Mouse (Mus musculus) midbrain, embryonic 16.5 days (tissue): Measurements from ENCODE around the gene Pigl. TPM values are rescaled to one million over a fixed set of nuclear protein-coding genes. Genes with fewer than 3 reads are reported as not detected.

Experiments used
- ATAC-seq: fragments of 200-750 bp; cut with Nextera tagmentation; 2 replicates; pipeline ENCODE4 v1.8.0; 2017; ENCODE audit warnings: moderate TSS enrichment
- H3K27ac ChIP-seq: fragments of 300-500 bp; sonication (generic); 2 replicates; pipeline ENCODE4 v1.5.1; 2014; ENCODE audit warnings: mild to moderate bottlenecking, low read length, mixed read lengths
- H3K27me3 ChIP-seq: fragments of 300-500 bp; sonication (generic); 2 replicates; pipeline ENCODE4 v1.6.1; 2014; ENCODE audit warnings: low read depth, low read length, mixed read lengths; ENCODE audit not compliant: control insufficient read depth, insufficient read depth
- H3K36me3 ChIP-seq: fragments of 300-500 bp; sonication (generic); 2 replicates; pipeline ENCODE4 v1.6.1; 2014; ENCODE audit warnings: mild to moderate bottlenecking, low read length, moderate library complexity, mixed read lengths; ENCODE audit not compliant: control insufficient read depth, insufficient read depth
- H3K4me1 ChIP-seq: fragments of 300-500 bp; sonication (generic); 2 replicates; pipeline ENCODE4 v1.6.1; 2014; ENCODE audit warnings: mild to moderate bottlenecking, low read length, mixed read lengths; ENCODE audit not compliant: control insufficient read depth, insufficient read depth
- H3K4me2 ChIP-seq: fragments of 300-500 bp; sonication (generic); 2 replicates; pipeline ENCODE4 v1.6.1; 2014; ENCODE audit warnings: mild to moderate bottlenecking, low read length, mixed read lengths
- H3K4me3 ChIP-seq: fragments of 300-500 bp; sonication (generic); 2 replicates; pipeline ENCODE4 v1.5.1; 2014; ENCODE audit warnings: low read depth, mild to moderate bottlenecking, low read length, moderate library complexity, mixed read lengths
- H3K9ac ChIP-seq: fragments of 300-500 bp; sonication (generic); 2 replicates; pipeline ENCODE4 v1.6.1; 2014; ENCODE audit warnings: low read depth, low read length, mixed read lengths
- H3K9me3 ChIP-seq: fragments of 300-500 bp; sonication (generic); replicated peaks from 2 replicates; pipeline ENCODE4 v1.6.1; 2014; ENCODE audit warnings: mild to moderate bottlenecking, low read length, mixed read lengths; ENCODE audit not compliant: control insufficient read depth, poor library complexity, severe bottlenecking
- WGBS: fragments of 180-500 bp; shearing (Covaris S2); extraction: QIAGEN DNeasy Blood & Tissue Kit; methylation state at CpG from one replicate; pipeline ENCODE4 v1.1.7; 2014; 5-methylcytosine and 5-hydroxymethylcytosine counted together
- polyA plus RNA-seq: library from polyadenylated mRNA; unstranded; fragments of >200 nt; fragmentation: Nextera tagmentation; extraction: Ambion mirVana; gene quantifications from 2 replicates; pipeline ENCODE4 v1.2.1, GENCODE M21; 2015

Pigl gene
- polyA plus RNA-seq, 1 experiment from 2014 or later: 9.3 TPM

GRCm38 (mm10) chr11:62479581-62479980 lies 21.3 kb downstream of the Pigl start:
- H3K9ac ChIP-seq: no peak overlapping the region
- no peaks in the 10 kb centered on the region; the same call in 1 of the 2 replicates for H3K4me1 ChIP-seq
- 92% methylated on average over 5 of the region's 5 CpGs for WGBS

GRCm38 (mm10) chr11:62486949-62487348 lies 28.7 kb downstream of the Pigl start:
- H3K9ac ChIP-seq: no peak overlapping the region
- ATAC-seq: no peak
- H3K4me2 ChIP-seq: no peak overlapping the region
- no peaks in the 10 kb centered on the region for H3K36me3 ChIP-seq
- no peaks in the 10 kb centered on the region for H3K4me1 ChIP-seq
- no peaks in the 10 kb centered on the region for H3K27me3 ChIP-seq
- H3K27ac ChIP-seq: no peak overlapping the region
- no peak overlapping the region for H3K4me3 ChIP-seq
- H3K9me3 ChIP-seq: no peaks in the 10 kb centered on the region
- 94% methylated on average over 1 of the region's 1 CpGs for WGBS

More at GRCm38 (mm10) chr11:62479581-62479980, 21.3 kb downstream of the Pigl start:
- no peak for ATAC-seq
- H3K9me3 ChIP-seq: no peaks in the 10 kb centered on the region
- H3K36me3 ChIP-seq: no peaks in the 10 kb centered on the region
- no peak overlapping the region for H3K27ac ChIP-seq
- H3K27me3 ChIP-seq: no peaks in the 10 kb centered on the region
- no peak overlapping the region for H3K4me3 ChIP-seq
- H3K4me2 ChIP-seq: no peak overlapping the region

GRCm38 (mm10) chr11:62487540-62488350 lies 29.5 kb downstream of the Pigl start:
- Histone ChIP-seq H3K4me1 (no peaks in the 10 kb centered on the region), H3K36me3 (no peaks in the 10 kb centered on the region), H3K4me2 (no peak overlapping the region), H3K9me3 (no peaks in the 10 kb centered on the region), H3K27ac (no peak overlapping the region), H3K4me3 (no peak overlapping the region), H3K27me3 (no peaks in the 10 kb centered on the region), H3K9ac (no peak overlapping the region)
- WGBS: 92% methylated on average over 10 of the region's 10 CpGs
- ATAC-seq: no peak

GRCm38 (mm10) chr11:62493701-62494100 lies 35.4 kb downstream of the Pigl start:
- Histone ChIP-seq H3K4me2 (no peak overlapping the region), H3K9ac (no peak overlapping the region), H3K36me3 (no peaks in the 10 kb centered on the region), H3K27me3 (no peaks in the 10 kb centered on the region), H3K4me3 (no peak overlapping the region), H3K4me1 (0 out of 2 replicates have a peak, but pooled peaks cover 2% of the 10 kb centered on the region), H3K9me3 (no peaks in the 10 kb centered on the region), H3K27ac (no peak overlapping the region)
- WGBS: 97% methylated on average over 6 of the region's 6 CpGs
- no peak for ATAC-seq

- 4% methylated on average over 6 of the region's 6 CpGs for WGBS
- Histone ChIP-seq H3K4me2 (no peak overlapping the region), H3K27ac (no peak overlapping the region), H3K36me3 (no peaks in the 10 kb centered on the region), H3K9me3 (no peaks in the 10 kb centered on the region), H3K4me1 (0 out of 2 replicates have a peak, but pooled peaks cover 2% of the 10 kb centered on the region), H3K4me3 (no peak overlapping the region), H3K9ac (no peak overlapping the region; the same call in 1 of the 2 replicates), H3K27me3 (no peaks in the 10 kb centered on the region)
- no peak for ATAC-seq
Measured at GRCm38 (mm10) chr11:62494754-62495275, 36.6 kb downstream of the Pigl start.

GRCm38 (mm10) chr11:62495276-62495801 lies 37.1 kb downstream of the Pigl start:
- H3K9ac ChIP-seq: no peak overlapping the region; the same call in 1 of the 2 replicates
- no peak overlapping the region for H3K27ac ChIP-seq
- H3K9me3 ChIP-seq: no peaks in the 10 kb centered on the region
- no peaks in the 10 kb centered on the region for H3K36me3 ChIP-seq
- H3K4me3 ChIP-seq: no peak overlapping the region
- 0 out of 2 replicates have a peak, but pooled peaks cover 2% of the 10 kb centered on the region for H3K4me1 ChIP-seq
- H3K27me3 ChIP-seq: no peaks in the 10 kb centered on the region
- WGBS: 31% methylated on average over 9 of the region's 10 CpGs
- no peak for ATAC-seq
- no peak overlapping the region for H3K4me2 ChIP-seq

- no peak for ATAC-seq
- no peak overlapping the region for H3K27ac ChIP-seq
Measured at GRCm38 (mm10) chr11:62496151-62496715, 38.0 kb downstream of the Pigl start.

GRCm38 (mm10) chr11:62497181-62497580 lies 38.9 kb downstream of the Pigl start:
- no peak for ATAC-seq
- no peaks in the 10 kb centered on the region for H3K36me3 ChIP-seq
- H3K9ac ChIP-seq: no peak overlapping the region
- no peak overlapping the region for H3K27ac ChIP-seq
- 0 out of 2 replicates have a peak, but pooled peaks cover 2% of the 10 kb centered on the region for H3K4me1 ChIP-seq
- no peaks in the 10 kb centered on the region for H3K9me3 ChIP-seq
- H3K4me2 ChIP-seq: no peak overlapping the region
- WGBS: 61% methylated on average over 3 of the region's 3 CpGs
- no peaks in the 10 kb centered on the region for H3K27me3 ChIP-seq
- no peak overlapping the region for H3K4me3 ChIP-seq

More at GRCm38 (mm10) chr11:62496151-62496715, 38.0 kb downstream of the Pigl start:
- Histone ChIP-seq H3K36me3 (no peaks in the 10 kb centered on the region), H3K4me1 (0 out of 2 replicates have a peak, but pooled peaks cover 2% of the 10 kb centered on the region), H3K9ac (no peak overlapping the region), H3K27me3 (no peaks in the 10 kb centered on the region), H3K9me3 (no peaks in the 10 kb centered on the region), H3K4me2 (no peak overlapping the region), H3K4me3 (no peak overlapping the region)
- WGBS: 63% methylated on average over 5 of the region's 5 CpGs
